Mouse (Mus musculus) spleen, adult 10 weeks (tissue): ENCODE data around the gene Vta1. TPM values are rescaled to one million over a fixed set of nuclear protein-coding genes. Genes with fewer than 3 reads are reported as not detected.

Experiments
- polyA plus RNA-seq: library from polyadenylated mRNA; stranded (reverse); fragments of 350-450 nt; fragmentation: Illumina TruSeq; extraction: RNeasy Lipid Tissue Mini Kit (QIAGEN cat#74804); gene quantifications from one replicate; pipeline ENCODE4 v1.2.3, GENCODE M21; 2015; ENCODE audit warnings: low replicate concordance; ENCODE audit not compliant: insufficient read depth

Gene Vta1
- 68.4 TPM for polyA plus RNA-seq

DNA sequence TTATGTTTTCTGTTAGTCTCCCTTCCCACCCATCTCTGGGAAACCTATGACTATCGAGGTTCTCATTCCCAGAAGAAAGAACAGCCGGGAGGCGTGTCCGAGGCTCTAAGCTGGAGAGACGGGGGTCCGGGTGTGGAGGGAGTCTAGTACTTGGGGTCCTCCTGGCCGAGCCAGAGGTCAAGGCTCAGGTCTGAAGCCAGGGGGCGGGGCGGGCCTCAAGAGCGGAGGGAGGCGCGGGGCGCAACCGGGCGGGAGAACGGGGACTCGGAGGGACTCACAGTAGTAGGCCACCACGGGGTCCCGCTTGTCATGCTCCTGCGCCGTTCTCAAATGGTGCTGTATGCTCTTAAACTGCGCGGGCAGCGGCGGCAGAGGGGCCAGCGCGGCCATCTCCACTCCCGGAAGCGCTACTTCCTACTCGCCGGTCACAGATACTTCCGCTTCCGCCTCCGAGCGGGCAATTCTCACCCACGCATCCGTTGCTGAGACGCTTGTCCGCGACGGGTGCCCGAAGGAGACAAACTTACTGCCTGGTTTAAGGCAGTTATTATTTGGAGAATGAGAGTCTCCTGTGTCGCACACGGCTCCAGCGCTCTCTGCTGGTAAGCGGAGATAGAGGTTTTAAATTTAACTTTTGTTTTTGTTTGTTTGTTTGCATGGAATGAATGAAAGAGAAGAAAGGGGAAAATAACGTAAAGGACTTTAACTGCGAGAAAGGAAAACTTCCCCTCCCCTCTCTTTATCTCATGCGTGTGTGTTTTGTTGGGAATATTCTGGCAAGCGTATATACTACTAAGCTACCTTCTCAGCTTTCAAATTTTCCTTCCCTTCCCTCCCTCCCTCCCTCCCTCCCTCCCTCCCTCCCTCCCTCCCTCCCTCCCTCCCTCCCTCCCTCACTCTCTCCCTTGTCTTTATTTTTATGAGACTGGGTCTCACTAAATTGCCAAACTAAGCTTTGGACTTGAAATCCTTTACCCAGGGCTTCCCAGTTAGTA lies at the start of gene Vta1, which contains the start of gene Nmbr:
Vta1 (minus strand) TSS at position 489 of the 995 bp plus-strand sequence.
Nmbr (plus strand) TSS at position 520 of the 995 bp plus-strand sequence.

DNA sequence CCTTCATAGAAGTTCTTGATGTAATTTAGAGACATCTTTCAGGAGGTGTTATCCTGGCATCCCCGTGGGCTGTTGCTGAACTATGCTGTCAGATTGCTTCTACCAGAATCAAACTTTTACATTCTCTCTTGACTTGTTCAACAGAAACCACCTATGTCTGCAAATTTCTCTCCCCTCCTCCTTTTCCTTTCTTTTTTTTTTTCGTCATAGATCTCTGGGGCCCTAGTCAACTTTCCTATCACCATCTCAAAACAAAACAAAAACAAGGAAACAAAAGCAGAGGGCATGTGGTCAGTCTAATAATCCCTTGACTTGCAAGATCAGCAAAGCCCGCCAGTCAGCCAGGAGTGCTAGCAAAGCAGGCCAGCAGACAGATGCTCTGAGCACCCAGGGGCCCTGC lies 12.8 kb upstream of the Vta1 start, which contains the start of gene Gje1:
Gje1 (minus strand) TSS at position 101 of the 400 bp plus-strand sequence.

Other genes with a start within 250 kb of the Vta1 start
- 11.6 TPM for gene Adgrg6, start 159.9 kb downstream of the Vta1 start, polyA plus RNA-seq
- gene Nmbr, start within 50 bp of the Vta1 start, polyA plus RNA-seq = not detected
- gene Gje1, start 12.7 kb upstream of the Vta1 start, polyA plus RNA-seq = not detected